Mouse (Mus musculus) cortical plate, adult 2 months (tissue): ENCODE data around the gene Hspb9.

ENCODE experiments used
- CTCF ChIP-seq: fragments of 200-500 bp; IDR thresholded peaks from 2 replicates; pipeline ENCODE4 v1.5.1; 2011; ENCODE audit warnings: mild to moderate bottlenecking, control low read depth, low read length; ENCODE audit not compliant: insufficient read depth; ENCODE audit errors: extremely low read depth
- POLR2A ChIP-seq: fragments of 200-500 bp; IDR thresholded peaks from 2 replicates; pipeline ENCODE4 v1.6.1; 2011; ENCODE audit warnings: mild to moderate bottlenecking, low read length, control low read depth; ENCODE audit not compliant: insufficient read depth; ENCODE audit errors: extremely low read depth

DNA sequence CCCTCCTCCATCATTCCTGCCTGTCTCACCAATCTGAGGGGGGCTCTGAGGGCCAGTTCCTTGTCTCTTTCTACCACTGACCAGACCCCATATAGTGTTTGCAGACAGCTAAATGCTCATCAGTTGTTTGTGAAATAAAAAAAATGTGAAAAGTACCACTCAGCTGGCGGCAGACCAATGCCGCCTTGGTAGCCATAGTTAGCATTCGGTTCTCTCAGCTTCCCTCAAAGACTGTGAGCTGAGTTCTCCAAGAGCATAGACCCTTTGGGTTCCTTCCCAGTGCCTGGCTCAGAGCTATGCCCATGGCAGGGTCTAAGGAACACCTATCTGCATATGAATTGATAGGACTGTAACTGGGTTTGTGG lies 41.0 kb downstream of the Hspb9 start:
- no peak for TF ChIP-seq CTCF
- TF ChIP-seq POLR2A: no peak
